Mouse (Mus musculus): ENCODE results near the gene Snd1. TPM values are rescaled to one million over a fixed set of nuclear protein-coding genes. Genes with fewer than 3 reads are reported as not detected.

Gene Snd1
- total and polyA plus RNA-seq, 2 experiments from 2014 or later: 54.7 to 120 TPM

DNA sequence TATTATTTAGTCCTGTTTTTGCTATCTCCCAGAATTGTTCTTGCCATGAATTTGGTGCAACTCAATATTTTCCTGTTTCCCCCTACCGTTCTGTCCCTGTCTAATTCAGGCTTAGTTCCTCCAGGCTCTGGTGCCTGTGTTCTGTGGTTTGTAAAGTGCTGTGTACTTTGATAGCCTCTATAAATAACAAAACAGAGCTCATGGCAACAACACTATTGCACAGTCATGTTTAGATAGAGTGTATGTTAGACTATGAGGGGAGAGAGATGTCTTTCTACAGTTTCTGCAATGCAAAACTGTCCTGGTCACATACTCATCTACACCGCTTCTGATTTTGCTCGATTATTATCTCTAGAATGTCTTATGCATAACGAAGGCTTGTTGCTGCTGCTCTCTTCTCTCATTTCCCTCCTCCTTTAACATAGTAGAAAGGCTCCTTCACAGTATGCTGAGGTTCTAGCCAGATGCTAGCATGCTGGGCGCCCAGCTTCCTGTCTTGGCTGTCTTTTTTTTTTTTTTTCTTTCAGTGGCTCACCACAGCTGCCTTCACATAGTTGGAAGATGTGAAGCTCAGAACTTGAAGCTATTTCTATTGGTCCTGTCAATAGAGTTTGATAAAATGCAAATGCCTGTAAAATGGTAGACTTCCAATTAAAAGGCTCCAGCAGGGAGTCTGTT is 113.7 kb downstream of the Snd1 start:
- no peak for DNase-seq (ENCODE audit: low spot score)
- Histone ChIP-seq H3K27ac (ENCODE audit: low read depth) (peak overlapping the region; percentile 47), H3K4me2 (ENCODE audit: low read depth, low read length) (no peak overlapping the region), H3K27me3 (ENCODE audit: control insufficient read depth, insufficient read depth, low read length) (no peaks in the 10 kb centered on the region), H3K9ac (replicated peaks; ENCODE audit: low read depth, low read length) (no peak overlapping the region), H3K4me1 (ENCODE audit: control insufficient read depth, insufficient read depth) (peaks cover 11% of the 10 kb centered on the region; the same call in 1 of the 2 replicates), H3K9me3 (replicated peaks; ENCODE audit: control insufficient read depth, low read length) (no peaks in the 10 kb centered on the region), H3K36me3 (replicated peaks; ENCODE audit: control insufficient read depth, insufficient read depth, low read length) (no peaks in the 10 kb centered on the region; the same call in 1 of the 2 replicates), H3K4me3 (ENCODE audit: low read depth, low read length) (no peak overlapping the region)
- peak; percentile 53; the same call in 1 of the 2 replicates for ATAC-seq (ENCODE audit: insufficient read depth, low read depth)
- TF ChIP-seq CTCF (IDR thresholded peaks at IDR 0.05; ENCODE audit: low read depth) (no peak), EP300 (IDR thresholded peaks at IDR 0.05; ENCODE audit: low read depth) (no peak)
- WGBS: 60% methylated on average over 5 of the region's 5 CpGs

DNA sequence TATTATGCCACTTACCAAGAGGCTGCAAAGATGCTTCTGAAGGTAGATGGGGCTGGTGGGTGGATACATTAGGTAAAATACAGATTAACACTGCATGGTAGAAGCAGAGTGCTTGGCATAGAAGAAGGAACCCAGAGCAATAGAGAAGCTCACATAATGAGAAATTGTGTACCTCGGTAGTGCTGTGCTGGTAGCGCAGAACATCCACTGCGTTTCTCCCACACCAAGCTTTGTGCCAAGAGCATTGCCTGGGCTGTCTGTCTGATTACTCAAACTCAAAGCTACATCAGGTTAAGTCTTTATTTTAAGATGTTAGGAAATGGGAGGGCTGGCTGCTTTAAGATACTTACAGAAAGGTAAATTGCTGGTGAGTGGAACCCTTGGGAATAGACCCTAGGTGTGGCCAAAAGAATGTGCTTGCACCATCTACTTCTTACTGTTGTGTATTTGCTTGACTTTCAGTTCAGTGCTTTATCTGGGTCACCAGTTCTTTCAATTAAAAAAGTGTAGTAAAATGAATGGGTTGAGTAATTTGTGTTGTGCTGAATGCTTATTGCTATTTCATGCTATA is 117.5 kb downstream of the Snd1 start:
- H3K4me2 ChIP-seq (ENCODE audit: low read depth, low read length): no peak overlapping the region
- no peak overlapping the region for H3K27ac ChIP-seq (ENCODE audit: low read depth)
- H3K4me1 ChIP-seq (ENCODE audit: control insufficient read depth, insufficient read depth): peaks cover 11% of the 10 kb centered on the region; the same call in 1 of the 2 replicates
- H3K27me3 ChIP-seq (ENCODE audit: control insufficient read depth, insufficient read depth, low read length): no peaks in the 10 kb centered on the region
- no peaks in the 10 kb centered on the region; the same call in 1 of the 2 replicates for H3K36me3 ChIP-seq (replicated peaks; ENCODE audit: control insufficient read depth, insufficient read depth, low read length)
- ATAC-seq (ENCODE audit: insufficient read depth, low read depth) (no peak), DNase-seq (ENCODE audit: low spot score) (no peak)
- WGBS: 95% methylated on average over 3 of the region's 3 CpGs
- H3K4me3 ChIP-seq (ENCODE audit: low read depth, low read length): no peak overlapping the region
- H3K9ac ChIP-seq (replicated peaks; ENCODE audit: low read depth, low read length): no peak overlapping the region
- TF ChIP-seq CTCF (IDR thresholded peaks at IDR 0.05; ENCODE audit: low read depth) (no peak), EP300 (IDR thresholded peaks at IDR 0.05; ENCODE audit: low read depth) (no peak)
- no peaks in the 10 kb centered on the region for H3K9me3 ChIP-seq (replicated peaks; ENCODE audit: control insufficient read depth, low read length)

DNA sequence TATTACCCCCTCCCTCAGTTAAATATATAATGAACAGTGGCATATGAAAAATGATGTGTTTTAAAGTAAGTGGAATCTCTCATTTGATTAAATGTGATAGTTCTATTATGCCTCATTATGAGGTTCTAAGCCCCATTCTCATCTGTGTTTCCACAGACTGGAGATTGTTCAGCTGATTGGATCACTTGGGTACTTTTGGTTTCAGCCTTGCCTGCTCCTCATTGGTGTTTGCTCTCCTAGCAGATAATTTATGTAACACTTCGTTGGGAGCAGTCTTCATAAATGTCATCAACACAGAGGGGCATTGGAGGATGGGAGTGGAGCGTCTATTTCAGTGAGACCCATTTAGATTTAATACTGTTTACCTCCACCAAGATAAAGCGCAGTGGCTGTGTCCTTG is 118.8 kb downstream of the Snd1 start:
- no peak for ATAC-seq (ENCODE audit: insufficient read depth, low read depth)
- peaks cover 2% of the 10 kb centered on the region; the same call in 1 of the 2 replicates for H3K4me1 ChIP-seq (ENCODE audit: control insufficient read depth, insufficient read depth)
- no peak for DNase-seq (ENCODE audit: low spot score)
- no peak for TF ChIP-seq EP300 (IDR thresholded peaks at IDR 0.05; ENCODE audit: low read depth)
- no peak for TF ChIP-seq CTCF (IDR thresholded peaks at IDR 0.05; ENCODE audit: low read depth)
- no peak overlapping the region for H3K4me2 ChIP-seq (ENCODE audit: low read depth, low read length)
- no peak overlapping the region for H3K9ac ChIP-seq (replicated peaks; ENCODE audit: low read depth, low read length)
- no peaks in the 10 kb centered on the region; the same call in 1 of the 2 replicates for H3K36me3 ChIP-seq (replicated peaks; ENCODE audit: control insufficient read depth, insufficient read depth, low read length)
- 72% methylated on average over 3 of the region's 3 CpGs for WGBS
- no peaks in the 10 kb centered on the region for H3K9me3 ChIP-seq (replicated peaks; ENCODE audit: control insufficient read depth, low read length)
- no peak overlapping the region for H3K27ac ChIP-seq (ENCODE audit: low read depth)
- no peak overlapping the region for H3K4me3 ChIP-seq (ENCODE audit: low read depth, low read length)
- H3K27me3 ChIP-seq (ENCODE audit: control insufficient read depth, insufficient read depth, low read length): no peaks in the 10 kb centered on the region

DNA sequence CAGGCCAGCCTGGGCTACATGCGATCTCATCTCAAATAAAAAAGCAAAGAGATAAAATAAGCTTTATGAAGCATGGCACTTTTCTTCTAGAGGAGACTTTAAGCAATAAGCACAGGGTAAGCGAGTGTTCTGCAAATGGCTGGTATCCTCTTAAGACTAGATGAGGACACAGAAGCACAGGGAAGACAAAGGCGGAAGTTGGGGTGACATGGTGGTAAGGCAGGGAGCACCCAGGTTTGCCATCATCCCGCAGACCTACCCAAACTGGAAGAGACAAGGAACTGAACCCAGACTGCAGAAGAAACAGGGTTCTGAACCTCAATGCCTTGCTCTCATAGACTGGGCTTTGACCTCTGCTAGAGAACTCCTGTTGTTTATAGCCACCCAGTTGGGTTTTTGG is 119.8 kb downstream of the Snd1 start:
- H3K4me2 ChIP-seq (ENCODE audit: low read depth, low read length): no peak overlapping the region
- no peaks in the 10 kb centered on the region for H3K9me3 ChIP-seq (replicated peaks; ENCODE audit: control insufficient read depth, low read length)
- H3K4me3 ChIP-seq (ENCODE audit: low read depth, low read length): no peak overlapping the region
- no peak for DNase-seq (ENCODE audit: low spot score)
- no peaks in the 10 kb centered on the region; the same call in 1 of the 2 replicates for H3K36me3 ChIP-seq (replicated peaks; ENCODE audit: control insufficient read depth, insufficient read depth, low read length)
- no peak overlapping the region for H3K27ac ChIP-seq (ENCODE audit: low read depth)
- no peaks in the 10 kb centered on the region for H3K4me1 ChIP-seq (ENCODE audit: control insufficient read depth, insufficient read depth)
- no peak overlapping the region for H3K9ac ChIP-seq (replicated peaks; ENCODE audit: low read depth, low read length)
- no peaks in the 10 kb centered on the region for H3K27me3 ChIP-seq (ENCODE audit: control insufficient read depth, insufficient read depth, low read length)
- WGBS: 94% methylated on average over 4 of the region's 4 CpGs
- ATAC-seq (ENCODE audit: insufficient read depth, low read depth): no peak
- TF ChIP-seq CTCF (IDR thresholded peaks at IDR 0.05; ENCODE audit: low read depth) (no peak), EP300 (IDR thresholded peaks at IDR 0.05; ENCODE audit: low read depth) (no peak)

DNA sequence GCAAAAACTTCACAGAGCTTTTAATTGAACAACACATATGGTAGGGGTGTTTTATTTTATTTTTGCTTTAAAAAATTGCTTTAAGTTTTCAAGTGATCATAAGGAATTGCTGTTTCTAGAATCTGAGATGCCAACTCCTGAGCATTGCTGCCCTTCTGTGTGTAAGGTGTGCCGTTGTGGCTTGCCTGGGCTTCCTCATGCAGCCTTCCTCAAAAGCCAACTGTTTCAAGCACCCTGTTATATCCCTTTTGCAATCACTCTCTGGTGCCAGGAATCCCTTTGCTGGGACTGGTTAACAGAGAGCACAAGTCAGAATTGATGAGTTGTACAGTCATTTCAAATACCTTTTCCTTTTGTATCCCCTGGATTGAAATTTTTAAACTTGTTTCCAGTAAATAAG is 120.3 kb downstream of the Snd1 start:
- no peak for DNase-seq (ENCODE audit: low spot score)
- H3K9me3 ChIP-seq (replicated peaks; ENCODE audit: control insufficient read depth, low read length): no peaks in the 10 kb centered on the region
- H3K4me3 ChIP-seq (ENCODE audit: low read depth, low read length): no peak overlapping the region
- H3K36me3 ChIP-seq (replicated peaks; ENCODE audit: control insufficient read depth, insufficient read depth, low read length): no peaks in the 10 kb centered on the region; the same call in 1 of the 2 replicates
- no peak overlapping the region for H3K27ac ChIP-seq (ENCODE audit: low read depth)
- WGBS: 76% methylated on average over 1 of the region's 1 CpGs
- no peak for TF ChIP-seq CTCF (IDR thresholded peaks at IDR 0.05; ENCODE audit: low read depth)
- H3K4me1 ChIP-seq (ENCODE audit: control insufficient read depth, insufficient read depth): no peaks in the 10 kb centered on the region
- H3K4me2 ChIP-seq (ENCODE audit: low read depth, low read length): no peak overlapping the region
- no peaks in the 10 kb centered on the region for H3K27me3 ChIP-seq (ENCODE audit: control insufficient read depth, insufficient read depth, low read length)
- H3K9ac ChIP-seq (replicated peaks; ENCODE audit: low read depth, low read length): no peak overlapping the region
- no peak for ATAC-seq (ENCODE audit: insufficient read depth, low read depth)
